Mouse (Mus musculus) gonadal fat pad, adult 2 months (tissue): ENCODE results near the gene Ifngr1. TPM values are rescaled to one million over a fixed set of nuclear protein-coding genes. Genes with fewer than 3 reads are reported as not detected.
"Not testable (repeated sequence)": the region's sequence is repeated elsewhere in the genome, so short reads cannot be mapped to it uniquely, and the experiment has no call there.

Source experiments
- DNase-seq: peaks from one replicate; pipeline ENCODE4 v3.0.0-alpha.2; 2012; ENCODE audit warnings: low read depth
- polyA plus RNA-seq: library from polyadenylated mRNA; depleted of rRNA; stranded (reverse); fragments of >200 nt; gene quantifications from 2 replicates; pipeline ENCODE4 v1.2.3, GENCODE M21; 2012

Gene Ifngr1
- polyA plus RNA-seq, 1 experiment = 61.1 TPM

DNA sequence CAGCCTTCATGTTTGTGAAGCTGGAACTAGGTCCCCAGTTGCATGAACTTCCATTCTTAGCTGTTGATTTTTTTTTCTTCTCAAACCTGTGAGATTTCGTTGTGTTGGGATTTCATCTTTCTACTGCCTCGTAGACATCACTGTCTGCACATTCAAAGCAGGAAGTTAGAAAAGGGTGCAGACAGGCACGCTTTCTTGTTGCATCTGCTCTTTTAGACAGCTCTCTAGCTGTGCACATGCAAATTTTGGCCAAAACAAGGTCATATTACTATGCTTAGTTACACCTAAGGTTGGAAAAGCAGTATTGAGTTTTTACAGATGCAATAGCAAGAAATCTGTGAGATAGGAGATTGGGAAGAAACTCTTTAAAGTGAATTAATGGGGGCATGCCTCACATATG lies 4.5 kb upstream of the Ifngr1 start:
- no peak for DNase-seq

DNA sequence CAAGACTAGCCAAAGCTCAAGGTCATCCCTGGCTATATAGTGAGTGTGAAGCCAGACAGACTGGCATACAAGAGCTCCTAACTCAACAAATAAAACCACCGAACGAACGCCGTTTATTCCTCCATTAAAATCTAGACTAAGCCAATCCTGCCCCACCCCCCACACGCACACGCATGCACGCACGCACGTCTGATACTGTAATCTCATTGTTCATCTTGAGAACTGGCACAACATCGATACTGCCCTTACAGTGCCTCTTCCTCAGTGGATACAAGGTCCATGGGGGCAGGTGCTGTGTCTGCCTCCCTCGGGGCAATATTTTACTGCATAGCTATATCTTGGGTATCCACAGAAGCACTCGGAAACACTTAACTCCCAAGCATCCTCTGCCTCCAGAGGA lies 2.1 kb upstream of the Ifngr1 start:
- DNase-seq = no peak

DNA sequence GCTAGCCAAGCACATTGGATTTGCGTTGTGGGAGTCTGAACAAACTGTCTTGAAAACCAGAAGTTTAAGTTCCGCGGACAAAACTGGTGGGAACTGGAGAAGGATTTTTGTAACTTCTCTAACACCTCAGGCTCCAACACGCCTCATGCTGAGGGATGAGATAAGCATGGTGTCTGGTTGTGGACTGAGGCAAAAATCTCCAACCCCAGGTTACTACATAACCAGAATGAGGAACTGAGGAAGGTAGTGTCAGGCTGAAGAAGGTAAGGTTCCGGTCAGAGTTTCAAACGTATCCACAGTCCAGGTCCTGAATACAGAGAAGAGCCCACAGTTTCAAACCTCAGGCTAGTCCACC lies 486 bp upstream of the Ifngr1 start:
- no peak for DNase-seq

DNA sequence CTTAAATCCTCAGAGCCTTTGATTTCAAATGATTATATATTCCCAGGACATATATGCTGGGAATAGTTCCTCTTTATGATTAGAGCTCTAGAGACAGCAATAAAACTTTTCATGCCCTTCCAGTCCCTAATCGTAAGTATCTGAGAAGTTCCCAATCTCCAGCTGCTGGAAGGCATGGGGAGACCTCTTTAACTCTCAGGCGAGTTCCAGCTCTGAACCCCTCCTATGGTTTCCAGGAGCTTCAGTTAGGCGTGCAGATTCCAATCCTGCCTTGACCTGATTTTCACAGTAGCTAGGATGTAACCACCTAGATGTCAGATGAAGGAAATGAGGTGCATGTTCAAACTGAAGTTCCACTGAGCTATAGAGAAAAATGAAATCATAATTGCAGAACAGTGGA lies 807 bp downstream of the Ifngr1 start:
- DNase-seq = no peak

DNA sequence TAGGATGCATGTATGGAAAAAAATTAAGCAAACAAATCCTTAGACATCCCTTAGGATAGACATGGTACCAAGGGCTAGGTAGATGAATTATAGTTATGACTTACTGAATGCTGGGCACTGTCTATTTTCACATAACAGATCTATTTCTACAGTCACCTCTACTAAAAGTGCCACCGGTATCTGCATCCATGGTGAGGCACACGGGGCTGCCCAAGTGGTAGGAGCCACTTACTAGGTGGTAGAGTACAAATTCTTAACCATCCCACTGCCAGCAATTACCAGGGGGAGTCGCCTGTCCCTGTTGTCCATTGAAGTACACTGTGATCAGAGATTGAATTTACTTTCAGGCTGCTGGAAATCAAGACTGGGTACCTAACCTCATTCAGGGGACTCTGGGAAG lies 1.5 kb downstream of the Ifngr1 start:
- DNase-seq = no peak

DNA sequence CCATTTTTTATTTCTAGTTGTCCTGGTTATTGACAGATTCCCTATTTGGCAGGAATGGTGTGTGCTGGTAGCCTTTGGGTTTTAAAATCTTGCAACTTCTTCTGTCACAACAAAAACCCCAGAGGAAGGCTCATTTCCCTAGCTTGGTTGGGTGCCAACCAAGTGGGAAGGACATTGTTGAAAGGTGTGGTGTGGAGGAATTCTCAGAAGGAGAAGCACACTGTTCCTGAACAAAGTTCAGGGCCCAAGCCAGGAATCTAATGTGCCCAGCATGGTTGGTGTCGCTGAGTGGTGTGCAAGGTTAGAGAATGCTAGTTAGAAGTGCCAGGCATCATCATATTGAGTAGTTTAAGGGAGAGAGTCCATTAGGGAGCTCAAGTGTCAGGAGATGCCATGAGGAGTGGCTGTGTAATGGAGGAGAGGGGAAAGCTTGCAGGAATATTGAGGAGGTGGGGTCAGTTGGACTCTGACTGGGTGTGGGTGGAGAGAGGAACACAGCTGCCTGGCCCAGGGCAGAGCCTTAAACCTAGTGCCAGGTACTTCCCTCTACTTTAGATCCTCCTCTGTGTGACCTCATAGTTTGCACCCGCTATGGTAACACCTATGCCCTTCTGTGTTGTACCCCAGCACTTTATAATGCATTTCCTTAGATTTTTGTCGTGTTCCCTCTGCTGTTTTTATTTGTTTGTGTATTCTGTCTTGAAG lies 2.6 kb downstream of the Ifngr1 start:
- peak; percentile 83 for DNase-seq

DNA sequence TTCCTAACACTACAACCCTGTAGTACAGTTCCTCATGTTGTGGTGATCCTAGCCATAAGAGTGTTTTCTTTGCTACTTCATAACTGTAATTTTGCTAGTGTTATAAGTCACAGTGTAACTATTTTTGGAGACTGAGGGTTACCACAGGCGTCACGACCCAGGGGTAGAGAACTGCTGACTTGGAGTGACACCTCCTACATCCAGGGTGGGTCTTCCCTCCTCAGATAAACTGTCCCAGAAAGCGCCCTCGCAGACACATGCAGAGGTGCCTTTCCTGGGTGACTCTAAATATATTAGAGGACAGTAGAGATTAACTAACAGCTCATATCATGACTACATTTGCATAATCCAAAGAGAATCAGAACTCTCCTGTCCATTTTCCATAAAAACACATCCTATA lies 5.1 kb downstream of the Ifngr1 start:
- DNase-seq = no peak

DNA sequence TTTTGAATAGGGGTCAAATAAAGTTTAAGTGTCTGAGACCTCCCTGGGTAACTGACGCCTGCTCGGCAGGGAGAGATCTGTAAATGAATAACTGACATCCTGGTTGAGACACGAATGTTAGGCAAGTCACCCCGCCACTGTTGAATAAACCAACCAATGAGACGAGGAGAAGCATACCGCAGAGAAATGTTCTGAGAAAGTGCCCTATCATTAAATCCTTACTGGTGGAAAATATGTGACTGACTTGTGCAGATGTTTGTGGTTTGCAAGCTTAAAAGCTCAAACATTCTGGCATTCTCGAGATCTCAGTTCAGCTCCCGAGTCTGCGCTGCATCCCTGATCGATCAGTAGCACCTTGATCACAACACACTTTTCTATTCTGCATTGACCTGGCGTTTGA lies 6.3 kb downstream of the Ifngr1 start:
- DNase-seq = no peak

DNA sequence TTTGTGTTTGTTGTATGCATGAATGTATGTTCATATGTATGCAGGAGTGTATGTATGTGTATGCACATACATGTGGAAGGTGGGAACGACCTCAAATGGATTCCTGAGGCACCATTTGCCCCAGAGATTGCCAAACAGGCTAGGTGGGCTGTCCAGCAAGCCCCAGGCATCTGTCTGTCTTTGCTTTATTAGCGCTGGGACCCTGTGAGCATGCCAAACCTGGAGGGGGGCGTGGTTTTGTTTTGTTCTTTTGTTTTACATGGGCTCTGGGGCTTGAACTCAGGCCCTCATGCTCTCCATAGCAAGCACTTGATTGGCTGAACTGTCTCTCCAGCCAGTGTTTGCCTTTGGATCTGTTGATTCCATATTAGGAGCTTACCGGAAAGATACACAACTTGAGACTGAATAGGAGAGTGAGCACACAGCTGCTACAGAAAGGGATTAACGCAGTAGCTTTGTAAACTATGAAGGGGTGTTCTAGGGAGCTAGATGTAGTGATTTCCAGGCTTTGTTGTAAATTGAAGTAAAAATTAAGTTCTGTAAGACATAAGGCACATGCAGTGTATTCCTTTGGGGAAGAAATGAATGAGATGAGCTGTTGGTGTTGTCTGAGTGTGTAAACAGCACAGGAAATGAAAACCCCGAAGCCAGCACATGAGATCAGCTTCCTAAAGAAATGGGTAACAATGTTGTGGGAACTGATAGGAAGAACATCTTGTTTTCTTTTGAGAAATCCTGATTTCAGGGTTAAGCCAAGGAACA lies 7.8 kb downstream of the Ifngr1 start:
- DNase-seq = no peak

DNA sequence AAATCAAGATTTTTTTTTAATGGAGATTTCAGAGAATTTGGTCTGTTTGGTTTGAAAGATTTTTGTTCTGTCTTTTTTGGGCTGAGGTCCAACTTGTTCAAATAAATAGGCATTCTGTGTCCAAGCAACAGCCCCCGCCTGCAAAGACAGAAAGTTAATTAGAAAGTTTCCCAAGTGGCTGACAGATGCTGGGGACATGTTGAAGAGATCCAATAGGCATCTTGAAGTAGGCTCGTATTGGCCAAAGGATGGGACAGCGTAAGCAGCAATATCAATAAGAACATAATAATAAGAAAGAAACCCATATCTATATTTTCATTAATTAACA lies 8.3 kb downstream of the Ifngr1 start:
- no peak for DNase-seq

DNA sequence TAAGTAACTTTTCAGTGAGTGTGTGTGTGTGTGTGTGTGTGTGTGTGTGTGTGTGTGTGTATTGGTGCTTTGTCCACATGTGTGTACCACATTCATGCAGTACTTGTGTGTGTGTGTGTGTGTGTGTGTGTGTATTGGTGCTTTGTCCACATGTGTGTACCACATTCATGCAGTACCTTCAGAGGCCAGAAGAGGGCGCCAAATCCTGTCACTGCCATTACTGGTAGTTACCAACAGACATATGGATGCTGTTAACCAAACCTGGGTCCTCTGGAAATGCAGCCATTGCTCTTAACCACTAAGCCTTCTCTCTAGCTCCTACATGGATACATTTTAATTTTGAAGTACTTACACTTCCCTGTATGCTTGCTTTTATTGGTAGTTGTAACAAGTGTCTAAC lies 9.8 kb downstream of the Ifngr1 start:
- DNase-seq = not testable (repeated sequence)

DNA sequence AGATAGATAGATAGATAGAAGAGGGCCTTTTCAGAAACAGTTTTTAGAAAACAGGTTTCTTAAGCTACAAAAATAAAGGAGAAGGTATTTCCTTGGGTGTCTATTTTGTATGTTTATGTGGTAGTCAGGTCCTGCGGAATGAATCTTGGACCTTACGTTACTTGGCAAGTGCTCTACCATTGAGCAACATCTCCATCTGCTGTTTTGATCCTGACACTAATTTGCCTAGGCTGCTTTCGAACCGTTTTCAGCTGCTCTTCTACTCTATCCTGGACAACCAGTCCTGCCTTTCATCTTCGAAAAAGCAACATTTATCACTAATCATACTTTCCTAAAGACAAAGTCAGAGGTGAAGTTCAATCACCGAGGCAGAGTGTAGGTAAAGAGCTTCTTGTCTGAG lies 11.5 kb downstream of the Ifngr1 start:
- no peak for DNase-seq

DNA sequence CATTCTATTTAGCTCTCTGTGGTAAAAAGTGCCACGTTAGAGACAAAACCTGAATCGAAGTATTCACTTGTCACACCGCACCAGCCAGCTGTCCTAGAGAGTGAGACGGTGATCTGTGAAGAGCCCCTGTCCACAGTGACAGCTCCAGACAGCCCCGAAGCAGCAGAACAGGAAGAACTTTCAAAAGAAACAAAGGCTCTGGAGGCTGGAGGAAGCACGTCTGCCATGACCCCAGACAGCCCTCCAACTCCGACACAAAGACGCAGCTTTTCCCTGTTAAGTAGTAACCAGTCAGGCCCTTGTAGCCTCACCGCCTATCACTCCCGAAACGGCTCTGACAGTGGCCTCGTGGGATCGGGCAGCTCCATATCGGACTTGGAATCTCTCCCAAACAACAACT lies 17.4 kb downstream of the Ifngr1 start:
- no peak for DNase-seq

DNA sequence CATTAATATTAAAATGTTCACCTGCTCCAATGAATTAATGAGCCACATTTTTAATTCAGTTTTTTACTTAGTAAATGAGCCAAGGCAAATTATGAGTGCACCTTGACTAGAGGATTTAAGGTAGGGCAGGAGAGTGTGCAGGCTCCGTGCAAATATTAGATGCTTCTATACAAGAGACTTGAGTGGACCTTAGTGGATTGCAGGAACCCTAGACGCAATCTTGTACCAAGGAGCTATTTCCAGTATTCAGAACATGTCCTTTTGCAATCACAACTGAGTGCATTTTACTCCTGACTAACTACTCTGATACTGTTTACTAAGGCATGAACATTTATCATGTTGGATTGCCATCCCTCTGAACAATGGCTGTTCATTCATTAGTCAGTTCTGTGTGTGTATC lies 19.9 kb downstream of the Ifngr1 start:
- DNase-seq = no peak

DNA sequence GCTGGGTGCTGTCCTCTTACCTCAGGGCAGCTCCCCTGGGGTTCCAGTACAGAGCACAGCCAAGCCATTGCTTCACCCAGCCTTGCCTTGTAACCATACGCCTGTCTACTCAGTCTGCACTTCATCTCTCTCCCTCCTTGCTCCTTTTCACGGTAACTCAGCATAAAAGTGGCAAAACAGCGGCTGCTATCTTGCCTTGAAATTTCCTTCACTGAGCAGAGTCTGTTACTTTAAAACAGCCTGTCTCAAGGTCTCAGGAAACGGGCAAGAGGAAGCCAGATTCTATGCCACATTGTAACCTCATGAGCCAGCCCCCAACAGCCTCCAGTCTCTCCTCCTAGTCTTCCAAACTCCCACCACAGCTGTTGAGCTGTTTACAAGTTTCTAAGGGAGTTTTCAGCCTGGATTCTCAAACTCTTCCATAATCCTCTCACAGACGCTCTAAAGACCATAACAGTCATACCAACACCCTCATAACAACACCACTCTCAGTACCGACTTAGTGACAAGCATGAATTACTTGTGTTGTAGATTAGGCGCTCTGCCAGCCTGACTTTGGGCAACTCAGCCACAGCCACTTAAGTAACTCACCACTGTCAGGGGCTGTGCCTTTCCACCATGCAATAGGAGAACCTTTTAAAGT lies 21.5 kb downstream of the Ifngr1 start:
- no peak for DNase-seq

DNA sequence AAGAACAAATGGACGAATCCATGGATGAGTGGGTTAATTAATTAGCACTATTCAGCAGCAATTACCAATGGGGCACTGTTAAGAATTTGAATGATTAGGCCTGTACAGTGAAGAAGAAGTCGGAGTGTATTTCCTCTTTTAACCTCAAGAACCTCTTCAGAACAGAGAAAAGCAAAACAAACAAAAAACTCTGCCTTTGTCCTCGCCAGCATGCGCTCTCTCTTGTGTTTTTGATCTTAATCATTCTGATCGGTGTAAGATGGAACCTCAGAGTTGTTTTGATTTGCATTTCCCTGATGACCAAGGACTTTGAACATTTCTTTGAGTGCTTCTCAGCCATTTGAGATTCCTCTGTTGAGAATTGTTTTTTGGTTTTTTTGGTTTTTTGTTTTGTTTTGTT lies 28.0 kb downstream of the Ifngr1 start:
- no peak for DNase-seq

DNA sequence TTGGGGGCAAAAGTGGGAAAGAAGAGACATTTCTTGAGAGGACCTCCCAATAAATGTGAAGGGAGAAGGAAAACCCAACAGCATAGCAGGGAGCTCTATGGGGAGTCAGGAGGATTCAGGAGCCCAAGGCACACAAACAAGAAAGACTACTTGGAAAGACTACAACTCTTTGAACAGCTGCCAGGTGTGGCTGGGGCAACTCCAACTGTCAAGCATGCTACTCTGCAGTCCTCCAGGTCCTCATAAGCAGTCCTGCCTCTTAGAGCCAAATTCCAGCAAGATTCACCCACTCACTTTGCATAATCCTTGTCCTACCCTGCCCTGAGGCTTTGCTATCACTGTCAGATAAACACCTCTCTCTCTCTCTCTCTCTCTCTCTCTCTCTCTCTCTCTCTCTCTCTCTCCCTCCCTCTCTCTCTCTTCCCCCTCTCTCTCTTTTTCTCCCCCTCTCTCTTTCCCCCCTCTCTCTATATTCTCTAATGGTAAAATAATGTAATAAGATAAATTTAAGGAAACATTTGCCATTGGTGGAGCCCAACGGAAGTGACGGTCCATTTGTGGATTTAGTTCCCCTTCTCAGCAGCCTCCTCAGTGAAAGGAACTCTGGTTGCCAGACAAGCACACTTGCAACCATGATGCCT lies 29.8 kb downstream of the Ifngr1 start, which contains the start of gene Il22ra2:
TSS of gene Il22ra2 (plus strand) at position 591 of the 641 bp plus-strand sequence.
- DNase-seq = peak; percentile 60

DNA sequence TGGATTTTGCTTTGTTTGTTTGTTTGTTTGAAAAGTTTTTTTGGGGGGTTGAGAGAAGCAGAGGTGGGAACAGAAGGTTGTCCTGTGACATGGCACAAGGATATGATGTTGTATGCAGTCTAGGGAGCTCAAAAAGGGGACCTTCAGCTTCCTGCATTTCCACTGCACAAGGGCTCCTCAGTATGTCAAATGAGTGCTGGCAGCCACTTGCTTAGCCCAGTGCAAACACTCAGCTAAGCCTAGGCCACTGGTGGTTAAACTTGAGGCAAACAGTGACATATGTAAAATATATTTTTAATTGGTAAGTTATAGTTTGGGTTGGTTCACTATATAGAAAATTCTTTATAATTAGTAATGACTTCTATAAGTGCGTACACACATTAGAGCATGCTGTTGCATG lies 32.9 kb downstream of the Ifngr1 start:
- DNase-seq = no peak

DNA sequence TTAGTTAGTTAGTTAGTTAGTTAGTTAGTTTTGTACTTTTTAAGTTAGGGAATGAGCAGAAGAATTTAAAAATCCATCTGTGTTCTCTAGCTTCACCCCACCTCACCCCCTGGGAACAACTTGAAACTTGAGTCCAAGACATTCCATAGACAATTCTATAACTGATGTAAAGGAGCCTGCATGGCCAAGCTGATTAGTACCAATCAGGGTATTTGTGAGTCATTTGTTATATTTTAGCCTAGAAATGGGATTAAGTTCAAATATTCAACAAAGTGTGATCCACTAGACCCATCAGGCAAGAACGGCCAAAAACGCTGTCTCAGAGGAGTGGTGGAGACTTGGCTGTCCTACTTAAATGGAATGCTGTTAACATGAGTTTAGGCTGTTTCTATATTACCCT lies 35.6 kb downstream of the Ifngr1 start:
- no peak for DNase-seq

DNA sequence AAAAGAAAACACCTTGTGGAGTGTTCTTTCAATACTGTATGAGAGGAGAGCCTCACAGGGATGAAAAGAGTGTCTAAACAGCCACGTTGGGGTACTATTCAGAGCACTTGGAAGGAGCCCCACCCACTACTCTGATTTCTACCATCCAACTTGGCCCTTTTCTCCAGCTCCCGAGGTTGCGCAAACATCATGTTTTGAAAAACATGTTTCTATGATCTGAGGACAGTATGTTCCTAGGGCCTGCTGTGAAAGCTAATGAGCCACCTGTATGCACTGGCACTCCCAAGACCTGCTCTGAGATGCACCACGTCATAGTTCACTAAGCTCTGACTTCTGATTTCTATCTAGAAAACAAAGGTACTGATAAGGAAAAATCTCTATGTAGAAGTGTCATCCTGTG lies 36.0 kb downstream of the Ifngr1 start:
- peak; percentile 52 for DNase-seq

DNA sequence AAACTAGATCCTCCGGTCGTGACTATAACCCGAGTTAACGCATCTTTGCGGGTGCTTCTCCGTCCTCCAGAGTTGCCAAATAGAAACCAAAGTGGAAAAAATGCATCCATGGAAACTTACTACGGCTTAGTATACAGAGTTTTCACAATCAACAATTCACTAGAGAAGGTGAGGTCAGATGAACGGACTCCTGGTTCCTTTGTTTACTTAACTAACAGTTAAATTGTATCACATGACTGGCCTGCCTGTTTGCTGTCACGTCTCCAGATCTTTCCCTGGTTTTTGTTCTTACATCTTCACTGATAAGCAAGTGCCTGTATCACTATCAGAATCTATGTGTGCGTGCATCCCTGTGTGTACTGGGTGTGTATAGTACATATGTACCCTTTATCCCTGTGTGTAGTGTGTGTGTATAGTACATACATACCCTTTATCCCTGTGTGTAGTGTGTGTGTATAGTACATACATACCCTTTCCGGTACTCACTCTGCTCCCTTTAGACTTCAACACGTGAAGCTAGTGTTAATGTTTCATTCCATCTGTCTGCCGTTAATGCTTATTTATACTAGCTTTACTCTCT lies 40.0 kb downstream of the Ifngr1 start:
- DNase-seq = no peak

DNA sequence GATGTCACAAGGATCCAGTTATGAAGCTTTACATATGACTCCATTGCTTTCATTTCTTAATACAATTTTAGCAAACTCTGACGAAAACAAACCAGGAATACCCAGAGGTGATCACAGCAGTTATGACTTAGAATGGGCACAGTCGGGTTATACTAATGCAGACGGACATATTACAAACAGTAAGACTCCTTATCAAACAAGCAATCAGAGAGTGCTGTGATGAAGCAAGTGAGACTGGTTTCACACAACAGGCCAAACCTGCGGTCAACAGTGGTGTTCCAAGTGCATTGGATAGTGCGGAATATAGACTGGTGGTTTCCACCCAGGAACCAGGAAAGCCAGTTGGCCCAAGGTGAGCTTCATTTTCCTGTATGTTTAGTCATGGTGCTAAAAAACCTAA lies 47.1 kb downstream of the Ifngr1 start:
- peak; percentile 88 for DNase-seq
